Mouse (Mus musculus) skeletal muscle tissue, adult 2 months (tissue): Measurements from ENCODE around the gene Msx2.

ENCODE experiments used
- DNase-seq: peaks from one replicate; pipeline ENCODE4 v3.0.0-alpha.2; 2012; ENCODE audit warnings: low read depth, low spot score

Gene Msx2

DNA sequence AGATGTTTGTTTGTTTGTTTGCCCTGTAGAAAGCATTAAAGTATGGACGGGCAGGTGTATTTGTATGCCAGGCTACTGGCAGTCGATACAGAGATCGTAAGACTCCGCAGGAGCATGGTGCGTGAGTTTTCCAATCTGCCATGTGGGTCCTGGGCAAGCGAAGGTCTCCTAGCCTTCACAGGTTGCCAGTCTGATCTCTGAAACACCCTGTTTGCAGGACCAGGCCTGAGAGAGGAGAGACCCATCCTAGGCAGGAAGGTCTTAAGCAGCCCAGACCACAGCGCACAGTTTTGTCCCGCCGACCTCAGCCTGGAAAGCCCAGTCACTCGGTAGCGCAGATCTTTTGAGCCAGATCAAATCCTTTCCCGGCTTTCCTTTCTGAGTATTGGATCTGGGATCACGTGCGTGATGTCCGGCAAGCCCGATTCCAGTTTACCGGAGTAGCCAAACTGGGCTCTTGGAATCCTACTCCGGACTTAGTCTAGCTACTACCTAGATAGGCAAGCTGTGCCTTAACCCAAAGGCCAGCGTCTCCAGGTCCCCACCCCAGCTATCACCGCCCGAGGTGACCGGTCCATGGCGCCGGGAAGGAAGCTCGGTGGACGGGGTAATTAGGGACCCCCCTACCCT lies 7.6 kb downstream of the Msx2 start:
- DNase-seq = no peak

DNA sequence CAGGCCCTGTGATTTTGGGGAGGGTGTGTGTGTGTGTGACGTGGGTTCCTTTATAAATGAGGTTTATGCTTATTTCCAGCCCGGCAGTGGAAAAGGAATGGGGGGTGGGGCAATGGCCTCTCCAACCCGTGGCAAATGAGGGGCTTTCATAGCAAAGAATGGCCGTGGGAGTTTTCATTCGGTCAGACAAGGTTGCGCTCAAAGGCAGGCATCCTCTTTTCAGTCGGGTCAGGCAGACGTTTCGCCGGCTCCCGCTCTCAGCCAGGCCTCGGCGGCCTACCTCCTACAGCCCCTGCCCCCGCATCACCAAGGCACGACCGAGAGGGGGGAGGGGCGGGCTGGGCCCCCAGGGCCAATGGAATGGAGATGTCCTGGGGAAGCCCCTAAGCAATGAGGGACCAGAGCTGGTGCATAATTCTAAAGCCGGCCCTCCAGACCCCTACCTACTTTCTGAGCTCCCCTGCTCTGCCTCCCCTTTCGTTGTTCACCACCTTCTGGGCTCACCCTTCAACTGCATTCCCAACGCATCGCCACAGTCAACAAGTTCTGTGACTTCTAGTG lies 8.4 kb downstream of the Msx2 start:
- DNase-seq = no peak

DNA sequence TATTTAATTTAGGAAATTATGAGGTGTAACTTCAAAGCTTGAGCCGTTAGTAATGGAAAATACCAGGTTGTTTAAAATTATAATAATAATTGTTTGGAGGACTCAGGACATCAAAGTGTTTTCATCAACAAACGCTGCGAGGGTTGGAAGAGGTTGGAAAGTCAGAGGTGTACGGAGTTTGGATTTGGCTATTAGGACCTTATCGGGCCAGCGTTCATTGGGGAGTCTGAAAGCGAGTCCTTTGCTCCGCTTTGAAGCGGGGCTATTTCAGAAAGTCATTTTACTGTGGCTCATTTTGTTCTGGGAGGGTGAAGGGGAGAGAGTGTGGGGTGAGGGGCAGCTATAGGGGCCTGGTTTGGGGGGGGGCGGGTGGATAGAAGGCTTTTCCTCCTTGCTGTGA lies 8.9 kb downstream of the Msx2 start:
- no peak for DNase-seq

DNA sequence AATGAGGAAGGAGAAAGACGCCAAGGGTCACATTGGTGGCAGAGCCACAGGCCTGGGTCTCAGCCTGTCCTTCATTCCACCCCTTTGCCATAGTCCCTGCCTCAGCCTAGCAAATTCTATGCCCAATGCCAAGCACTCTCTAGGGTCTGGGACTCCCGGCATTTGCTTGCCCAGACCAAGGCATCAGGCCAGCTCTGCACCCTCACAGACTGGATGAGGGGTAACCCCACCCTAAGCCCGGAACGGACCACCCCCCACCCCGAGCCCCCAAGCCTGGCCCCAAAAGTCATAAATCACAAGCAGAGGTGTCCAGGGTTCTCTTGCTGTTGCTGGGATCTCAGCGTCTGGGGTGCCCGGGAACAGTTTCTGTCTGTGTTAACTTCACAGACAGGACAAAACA lies 9.8 kb downstream of the Msx2 start:
- no peak for DNase-seq

DNA sequence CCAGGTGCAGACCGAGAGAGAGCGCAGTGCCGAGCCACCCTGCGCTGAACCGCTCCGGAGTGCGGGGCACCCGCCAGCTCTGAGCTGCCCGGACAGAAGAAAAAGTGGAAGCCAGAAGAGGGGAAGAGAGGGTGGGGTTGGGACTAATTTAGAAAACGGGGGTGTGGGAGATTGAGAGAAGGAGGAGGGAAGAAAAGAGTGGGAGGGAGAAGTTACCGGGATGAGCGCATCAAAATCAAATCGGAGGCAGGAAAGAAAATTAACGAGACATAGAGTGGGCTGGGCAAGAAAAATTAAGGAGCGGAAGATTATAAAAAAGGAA lies 10.3 kb downstream of the Msx2 start:
- DNase-seq = no peak

DNA sequence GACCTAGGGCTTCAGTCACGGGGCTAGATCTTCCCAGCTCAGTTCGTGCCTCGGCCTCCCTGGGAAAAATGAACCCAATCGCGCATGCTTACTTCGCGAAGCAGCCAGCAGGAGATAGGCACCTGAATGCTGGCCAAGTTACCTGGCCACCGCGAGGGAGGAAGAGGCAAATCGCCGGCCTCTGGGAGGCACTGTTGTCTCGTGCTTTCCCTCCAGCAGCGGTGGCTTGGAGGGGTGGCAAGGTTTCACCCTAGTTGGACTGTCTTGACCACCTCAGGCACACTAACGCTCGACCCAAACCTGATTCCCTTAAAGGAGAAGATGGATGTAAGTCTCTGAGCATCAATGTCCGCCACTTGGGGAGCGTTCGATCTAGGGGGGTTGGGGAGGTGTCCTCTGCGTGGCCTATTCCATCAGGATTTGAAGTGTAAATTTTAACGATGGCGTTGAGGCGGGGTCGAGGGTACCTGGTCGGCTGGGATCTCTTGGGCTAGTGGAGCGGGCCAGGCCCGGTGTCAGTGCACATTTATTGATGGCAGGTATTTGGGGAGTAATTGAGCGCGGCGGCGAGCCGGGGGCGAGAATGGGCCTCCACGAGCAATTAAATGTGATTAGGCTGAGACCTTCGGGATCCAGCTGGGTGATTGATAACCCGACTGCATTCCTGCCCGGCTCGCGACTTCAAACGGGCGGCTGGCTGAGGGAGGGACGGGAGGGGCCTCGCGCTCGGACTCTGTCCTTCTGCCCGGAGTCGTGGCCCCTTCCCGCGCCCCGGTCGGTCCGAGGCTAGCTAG lies 10.8 kb downstream of the Msx2 start:
- DNase-seq = no peak

DNA sequence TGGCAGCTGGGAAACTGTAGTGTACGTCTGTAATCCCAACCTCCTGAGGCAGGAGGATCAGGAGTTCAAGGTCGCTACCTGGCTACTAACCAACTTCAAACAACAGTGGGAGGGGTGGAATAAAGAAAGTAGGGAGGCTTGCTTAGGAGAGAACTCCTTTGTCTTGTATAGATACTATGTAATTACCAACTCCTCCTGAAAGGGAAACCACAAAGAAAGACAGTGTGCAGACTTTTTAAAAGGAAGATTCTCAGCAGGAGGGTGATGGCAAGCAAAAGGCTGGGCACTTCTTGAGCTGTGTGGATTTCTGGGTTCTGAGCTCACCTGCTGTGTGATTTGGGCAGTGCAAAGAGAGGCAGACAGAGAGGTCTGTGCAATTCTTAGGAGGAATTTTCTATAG lies 11.5 kb downstream of the Msx2 start:
- no peak for DNase-seq

DNA sequence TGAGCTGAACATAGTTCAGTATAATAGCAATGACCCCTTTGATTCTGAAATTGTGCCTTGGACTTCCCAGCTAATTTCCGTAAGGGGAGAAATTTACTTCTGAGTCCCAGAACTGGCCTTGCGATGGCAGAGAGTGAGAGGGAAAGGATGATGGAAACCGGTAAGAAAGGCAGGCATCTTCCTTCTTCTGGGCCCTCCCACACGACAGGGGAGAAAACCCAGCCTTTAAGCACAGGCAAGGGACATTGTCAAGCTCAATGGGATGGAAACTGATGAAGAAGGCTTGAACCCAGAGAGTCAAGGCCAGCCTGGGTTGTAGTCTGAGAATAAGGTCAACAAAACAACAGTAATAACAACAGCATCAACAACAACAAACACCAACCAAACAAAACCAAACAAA lies 14.1 kb downstream of the Msx2 start:
- no peak for DNase-seq

DNA sequence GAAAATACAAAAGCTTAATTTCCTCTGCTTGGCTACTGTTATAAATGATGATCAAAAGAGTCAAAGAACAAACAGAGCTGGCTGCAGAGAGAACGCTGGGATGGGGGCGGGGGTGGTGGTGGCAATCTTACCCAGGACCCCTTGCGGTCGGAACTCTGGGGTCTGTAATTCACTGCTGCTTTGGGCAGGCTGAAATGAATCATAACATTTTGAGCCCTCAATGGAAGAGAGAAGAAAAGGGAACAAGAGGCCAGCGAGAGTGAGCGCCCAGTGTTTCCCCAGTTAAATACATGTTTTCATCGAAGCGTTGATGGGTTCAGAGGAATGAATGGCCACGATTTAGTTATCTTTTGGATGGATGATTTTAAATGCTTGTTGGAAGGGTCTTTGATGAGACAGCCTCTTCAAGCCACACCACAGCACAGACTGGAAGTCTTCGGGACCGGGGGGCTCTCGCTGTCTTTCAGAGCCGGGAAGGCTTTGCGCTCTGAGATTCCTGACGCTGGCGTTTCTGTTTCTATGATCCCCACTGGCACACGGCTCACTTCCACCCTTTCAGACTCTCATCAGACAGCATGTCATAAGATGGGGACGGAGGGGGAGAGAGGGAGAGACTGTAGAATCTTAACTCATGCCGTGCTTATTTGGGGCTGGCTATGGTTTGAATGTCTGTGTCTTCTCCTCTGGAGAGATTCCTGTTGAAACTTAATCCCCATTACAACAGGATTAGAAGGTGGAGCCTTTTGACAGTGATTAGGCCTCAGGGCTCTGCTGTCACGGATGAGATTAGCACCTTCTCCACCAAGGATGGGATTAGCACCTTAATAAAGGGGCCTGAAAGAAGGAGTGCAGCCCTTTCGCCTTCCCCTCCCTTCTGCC lies 17.8 kb downstream of the Msx2 start:
- no peak for DNase-seq

DNA sequence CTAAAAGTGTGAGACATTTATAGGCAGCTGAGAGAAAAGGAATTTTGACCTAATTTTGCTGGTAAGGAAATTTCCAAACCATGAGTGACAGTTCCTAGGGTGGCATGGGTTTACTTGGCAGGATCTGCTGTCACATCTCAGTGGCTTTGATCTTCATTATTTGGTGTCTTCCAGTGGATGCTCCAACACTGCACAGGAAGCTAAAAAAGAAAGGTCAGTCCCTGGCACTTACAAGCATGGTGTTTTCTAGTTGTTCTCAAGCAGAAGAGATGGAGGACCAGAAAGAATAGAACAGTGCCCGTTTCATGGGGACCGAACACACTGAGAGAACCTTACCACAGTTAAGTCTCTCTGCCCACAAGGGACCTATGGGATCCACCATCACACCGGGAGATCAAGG lies 18.9 kb downstream of the Msx2 start:
- DNase-seq = no peak

DNA sequence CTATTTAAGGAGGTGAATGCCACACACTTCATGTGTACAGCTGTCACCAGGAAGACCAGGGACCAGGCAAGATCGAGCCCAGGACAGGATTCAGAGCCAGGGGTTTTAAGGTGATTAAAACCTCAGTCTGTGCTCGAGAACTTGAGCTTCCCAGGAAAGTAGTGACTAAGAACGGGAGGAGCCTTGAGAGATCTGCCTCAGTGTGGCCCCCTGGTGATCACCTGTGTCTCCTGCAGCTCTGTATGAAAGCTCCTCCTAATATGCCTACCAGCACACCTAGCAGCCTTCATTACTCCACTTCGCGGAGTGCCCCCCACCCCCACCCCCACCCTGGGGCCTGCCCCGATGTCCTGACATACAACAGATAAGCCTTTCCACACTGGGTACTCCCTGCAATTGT lies 25.3 kb downstream of the Msx2 start:
- DNase-seq = no peak

DNA sequence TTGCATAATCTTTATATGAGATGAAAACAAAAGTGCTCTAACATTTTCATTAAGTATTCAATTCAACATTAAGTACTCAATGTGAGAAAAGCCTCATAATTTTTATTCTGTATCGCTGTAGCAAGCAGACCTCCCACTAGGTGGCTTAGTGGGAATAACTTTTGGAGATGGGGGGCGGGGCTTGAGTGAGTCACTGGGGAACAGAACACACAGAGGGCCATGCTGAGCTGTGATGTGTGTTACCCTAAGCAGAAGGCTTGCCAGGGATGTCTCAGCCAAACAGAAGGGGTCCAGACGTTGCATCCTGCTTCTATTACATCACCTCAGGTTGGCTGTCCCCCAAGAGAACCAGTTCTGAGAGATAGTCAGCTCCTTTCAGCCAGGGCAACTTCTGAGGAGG lies 29.3 kb downstream of the Msx2 start:
- no peak for DNase-seq

DNA sequence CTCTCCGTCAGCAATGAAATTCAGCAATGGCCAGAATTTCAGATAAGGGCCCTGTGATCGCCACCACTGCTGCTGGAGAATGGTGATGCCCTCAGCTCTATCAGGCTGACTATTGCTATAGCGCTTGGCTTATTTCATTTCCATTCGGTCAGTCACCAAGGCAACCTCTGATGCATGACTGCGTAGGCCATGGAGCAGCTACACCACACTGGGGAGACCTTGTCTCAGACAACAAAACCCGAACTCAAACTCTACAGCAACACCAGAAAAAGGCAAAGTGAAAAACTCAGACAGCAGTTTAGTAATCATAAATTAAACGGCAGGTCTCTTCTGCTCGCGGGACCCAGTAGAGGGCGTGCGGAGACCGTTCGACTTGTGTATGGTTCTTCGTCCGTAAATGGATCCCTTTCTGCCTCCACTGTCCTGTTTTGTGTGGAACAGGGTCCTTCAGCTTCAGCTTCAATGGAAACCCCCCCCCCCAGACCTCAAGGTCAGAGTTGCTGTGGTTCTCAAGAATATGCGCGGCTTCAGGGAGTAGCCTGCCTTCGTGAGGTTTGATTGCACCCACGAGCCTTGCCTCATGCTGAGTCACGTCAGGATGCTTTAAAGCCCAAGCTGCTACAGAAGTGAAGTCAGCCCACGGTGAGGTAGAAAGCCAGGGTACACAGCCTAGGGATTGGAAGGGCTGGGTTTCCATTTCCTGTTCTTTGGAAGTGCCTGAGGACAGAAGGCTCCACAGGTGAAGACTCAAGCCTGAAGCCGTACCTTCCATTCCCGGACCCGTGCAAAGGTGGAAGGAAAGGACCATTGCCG lies 30.5 kb downstream of the Msx2 start:
- DNase-seq = no peak

DNA sequence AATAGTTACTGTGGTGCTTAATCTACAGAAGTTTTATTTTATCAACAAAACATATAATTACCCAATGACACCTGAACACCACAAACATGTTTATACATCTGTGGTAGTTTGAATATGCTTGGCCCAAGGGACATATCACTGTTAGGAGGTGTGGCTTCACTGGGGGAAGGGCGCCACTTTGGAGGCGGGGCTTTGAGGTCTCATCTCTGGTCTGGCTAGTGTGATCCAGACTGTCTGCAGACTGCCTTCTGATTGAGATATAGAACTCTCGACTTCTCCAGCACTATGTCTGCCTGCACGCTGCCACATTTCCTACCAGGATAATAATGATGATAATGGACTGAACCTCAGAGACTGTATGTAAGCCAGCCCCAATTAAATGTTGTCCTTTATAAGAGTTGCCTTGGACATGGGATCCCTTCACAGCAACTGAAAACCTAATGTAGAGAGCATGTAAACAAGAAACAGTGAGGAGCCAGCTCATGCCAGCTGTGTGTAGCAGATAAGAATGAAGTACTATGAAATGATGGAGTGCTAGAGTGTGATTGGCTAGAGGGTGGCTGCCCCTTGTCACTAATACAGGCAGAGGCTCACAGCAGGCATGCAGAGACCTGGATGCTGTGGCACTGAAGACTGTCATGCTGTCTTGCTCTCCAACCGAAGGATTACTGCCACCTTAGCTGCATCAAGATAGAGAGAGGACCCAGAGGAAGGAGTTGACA lies 31.4 kb downstream of the Msx2 start:
- DNase-seq = no peak

DNA sequence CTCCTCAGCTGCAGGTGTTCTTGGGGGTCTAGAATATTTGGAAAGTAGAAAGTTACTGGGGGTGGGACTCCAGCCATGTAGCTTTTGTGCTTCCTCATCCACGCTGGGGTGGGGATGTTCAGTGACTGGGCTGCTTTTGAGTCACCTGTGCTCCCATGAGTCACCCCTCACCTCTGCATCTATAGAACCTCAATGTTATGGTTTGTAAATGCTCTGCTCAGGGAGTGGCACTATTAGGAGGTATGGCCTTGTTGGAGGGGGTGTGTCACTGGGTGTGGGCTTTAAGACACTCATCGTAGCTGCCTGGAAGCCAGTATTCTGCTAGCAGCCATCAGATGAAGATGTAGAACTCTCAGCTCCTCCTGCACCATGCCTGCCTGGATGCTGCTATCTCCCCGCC lies 32.9 kb downstream of the Msx2 start:
- DNase-seq = no peak

DNA sequence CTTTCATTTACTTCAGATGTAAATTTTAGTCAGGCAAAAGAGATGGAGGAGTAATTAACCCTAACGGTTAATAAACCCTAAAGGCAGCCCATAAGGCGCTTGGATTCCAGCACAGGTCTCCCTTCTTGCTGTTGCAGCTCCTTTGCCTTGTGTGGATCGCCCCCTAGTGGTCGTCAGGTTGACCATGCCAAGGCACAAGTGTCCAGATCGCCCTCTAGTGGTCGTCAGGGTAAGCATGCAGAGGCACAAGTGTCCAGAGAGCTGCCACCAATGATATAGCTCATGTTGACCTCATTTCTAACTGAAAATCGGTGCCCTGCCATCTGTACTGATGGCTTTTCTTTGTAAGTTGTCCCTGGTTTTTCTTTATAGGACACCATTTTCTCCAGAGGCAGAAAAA lies 46.4 kb downstream of the Msx2 start:
- peak; percentile 63 for DNase-seq

DNA sequence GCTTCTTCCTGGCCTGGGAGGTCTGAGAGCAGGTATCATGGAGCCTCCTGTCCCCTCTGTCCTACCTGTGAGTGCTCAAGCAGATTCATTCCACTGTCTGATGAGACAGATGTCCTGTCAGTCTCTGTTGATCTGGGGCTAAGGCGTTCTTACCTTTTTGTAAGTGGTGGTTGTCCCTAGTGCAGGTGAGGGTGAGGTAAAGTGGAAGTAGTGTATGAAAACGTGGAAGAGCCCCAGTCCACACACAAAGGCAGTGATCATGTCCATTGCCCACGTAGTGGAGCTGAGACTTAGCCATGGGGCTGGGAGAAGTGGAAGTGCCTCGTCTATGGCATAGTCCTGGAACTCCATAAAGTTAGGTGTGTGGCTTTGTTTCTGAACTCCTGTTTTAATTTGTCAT lies 51.7 kb downstream of the Msx2 start:
- no peak for DNase-seq

DNA sequence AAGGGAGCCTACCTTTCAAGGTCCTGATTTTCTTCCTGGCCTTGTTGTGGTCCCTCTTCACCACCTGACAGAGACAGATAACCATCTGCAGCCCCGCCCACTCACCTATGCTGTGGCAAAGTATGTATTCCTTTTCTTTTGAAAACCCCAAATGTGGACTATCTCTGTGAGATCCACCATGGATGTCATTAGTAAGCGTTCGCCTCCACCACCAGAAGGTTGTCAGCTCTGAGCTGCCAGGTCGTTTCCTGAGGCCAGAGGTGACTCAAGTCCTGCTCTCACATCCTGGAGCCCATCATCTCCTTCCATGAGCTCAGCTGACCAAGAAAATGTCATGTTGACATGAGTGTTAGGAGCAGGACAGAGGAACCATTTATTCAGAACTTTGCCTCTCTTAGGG lies 52.1 kb downstream of the Msx2 start:
- no peak for DNase-seq

DNA sequence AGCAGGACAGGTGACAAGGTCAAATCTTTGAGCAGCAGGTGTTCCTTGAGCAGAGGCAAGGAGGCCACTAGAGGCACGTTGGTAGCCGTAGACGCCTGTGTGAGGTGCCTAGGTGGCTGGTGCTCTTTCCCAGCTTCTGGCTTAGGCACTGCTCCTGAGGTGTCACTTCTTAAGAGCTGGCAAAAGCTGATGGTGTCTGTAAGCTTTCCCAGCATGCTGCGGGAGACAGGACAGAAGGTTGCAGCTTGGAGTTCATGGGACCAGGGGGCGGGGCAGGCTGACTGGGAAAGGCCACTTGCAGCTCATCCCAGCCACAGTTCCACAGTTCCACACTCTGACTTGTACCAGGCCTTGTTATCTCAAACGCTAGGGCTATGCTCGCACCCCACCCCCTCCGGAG lies 53.2 kb downstream of the Msx2 start:
- DNase-seq = no peak

DNA sequence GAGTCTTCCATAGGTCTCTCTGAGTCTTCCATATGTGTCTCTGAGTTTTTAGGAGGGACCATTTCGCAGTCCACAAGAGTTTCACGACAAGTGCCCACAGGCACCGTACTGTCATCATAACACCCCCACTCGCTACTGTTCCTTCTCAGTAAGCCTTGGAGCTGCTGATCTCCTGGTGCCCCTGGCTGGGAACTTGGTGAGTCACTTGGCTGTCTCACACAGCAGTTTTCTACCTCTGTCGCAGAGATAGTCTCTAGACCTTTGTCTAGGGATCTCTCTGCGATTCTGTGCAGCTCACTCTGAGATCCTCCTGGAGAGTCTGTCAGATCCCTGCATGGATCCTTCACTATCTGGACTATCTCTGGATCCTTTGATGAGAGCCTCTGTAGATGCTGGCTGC lies 55.2 kb downstream of the Msx2 start:
- no peak for DNase-seq
